Mouse (Mus musculus) heart, adult 8-10 months (tissue): ENCODE results near the gene Il15. TPM values are rescaled to one million over a fixed set of nuclear protein-coding genes. Genes with fewer than 3 reads are reported as not detected.
A peak's percentile ranks its signal among the peaks of the same experiment; 100 is the strongest.

Source experiments
- DNase-seq: peaks from one replicate; pipeline ENCODE4 v3.0.0; 2022; ENCODE audit warnings: low spot score
- total RNA-seq, 4 experiments: library from RNA; stranded (reverse); gene quantifications; 2 replicates each; pipeline ENCODE4 v1.2.4; 2022

Il15 gene
- total RNA-seq, 4 experiments from 2014 or later: 42.2 to 51.6 (median 48.0) TPM

- no peak for DNase-seq
Measured at GRCm38 (mm10) chr8:82361061-82361460, 42.0 kb downstream of the Il15 start.

DNA sequence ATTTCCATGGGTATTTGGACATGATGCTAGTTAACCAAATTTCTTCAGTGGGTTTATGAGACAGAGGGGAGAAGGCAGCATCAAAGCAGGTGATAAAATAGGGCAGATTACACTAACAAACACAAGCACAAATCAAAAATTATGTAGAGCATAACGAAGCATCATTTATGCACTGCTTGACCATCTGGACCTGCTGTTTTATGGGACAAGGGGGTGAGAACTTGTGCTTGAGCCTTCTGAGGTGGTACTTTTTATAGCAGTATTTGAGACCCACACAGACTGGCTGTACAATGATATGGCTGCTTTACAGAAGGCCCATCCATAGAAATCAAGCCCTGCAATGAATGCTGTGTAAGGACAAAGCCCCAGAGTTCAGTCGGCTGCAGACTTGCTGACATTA is 46.9 kb downstream of the Il15 start:
- DNase-seq: no peak

DNA sequence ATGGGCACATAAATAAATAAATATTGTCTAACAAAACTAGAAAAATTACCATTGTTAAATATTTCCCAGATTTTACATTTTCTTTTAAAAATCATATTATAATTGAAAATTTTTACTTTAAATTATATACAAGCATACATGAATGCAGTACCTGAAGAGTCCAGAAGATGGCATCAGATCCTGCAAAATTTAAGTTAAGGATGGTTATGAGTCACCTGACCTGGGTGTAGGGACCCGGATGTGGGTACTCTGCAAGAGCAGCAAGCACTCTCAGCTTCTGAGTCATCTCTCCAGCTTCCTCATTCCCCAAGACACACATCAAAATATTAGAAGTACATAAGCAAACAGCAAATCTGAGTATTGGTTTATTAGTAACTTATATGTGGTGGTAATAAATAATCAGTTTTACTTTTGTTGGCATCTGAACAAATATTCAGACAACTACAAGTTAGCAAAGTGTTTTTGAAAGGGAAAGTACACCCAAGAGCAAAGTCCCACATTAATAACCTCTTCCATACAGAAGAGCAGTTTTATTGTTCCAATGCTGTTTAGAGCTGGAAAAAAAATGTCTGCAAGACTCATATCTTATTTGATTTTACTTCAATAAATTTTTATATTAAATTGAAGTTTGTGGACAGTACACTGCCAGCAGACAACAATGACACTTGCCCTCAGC is 51.6 kb downstream of the Il15 start:
- peak; percentile 24 for DNase-seq

DNA sequence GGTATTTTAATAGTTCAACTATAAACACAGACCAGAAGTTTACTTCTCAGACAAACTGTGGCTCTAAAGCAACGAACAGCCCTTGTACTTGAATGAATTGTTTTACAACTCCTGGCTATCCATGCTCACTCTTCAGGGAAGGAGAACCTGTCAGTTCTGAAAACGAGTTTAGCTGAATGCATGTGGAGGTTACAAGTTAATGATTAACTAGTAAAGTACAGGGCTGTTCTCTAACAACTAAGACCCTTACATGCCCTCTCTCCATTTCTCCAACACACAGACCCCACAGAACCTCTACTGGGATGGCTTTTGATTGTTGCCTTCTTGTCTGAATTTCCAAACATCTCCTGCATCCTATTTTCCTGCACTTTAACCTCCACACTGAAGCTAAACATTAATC is 53.7 kb downstream of the Il15 start:
- no peak for DNase-seq

DNA sequence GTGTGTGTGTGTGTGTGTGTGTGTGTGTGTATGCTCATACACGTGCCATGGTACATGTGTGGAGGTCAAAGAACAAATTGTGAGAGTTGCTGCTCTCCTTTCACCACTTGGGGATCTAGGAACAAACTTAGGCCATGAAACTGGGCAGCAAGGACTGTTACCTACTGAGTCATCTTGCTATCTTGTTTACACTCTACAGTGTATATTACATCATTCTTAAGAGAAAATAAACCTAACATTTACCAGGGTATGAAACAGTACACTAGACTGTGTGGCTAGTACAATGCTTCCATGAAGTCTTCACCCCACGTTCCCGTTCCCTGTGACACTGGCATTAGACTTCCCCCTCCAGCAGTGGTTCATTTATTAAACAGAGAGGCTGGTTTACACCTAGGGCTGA is 56.5 kb downstream of the Il15 start:
- DNase-seq: no peak

- no peak for DNase-seq
Measured at GRCm38 (mm10) chr8:82331675-82332234, 71.3 kb downstream of the Il15 start.

GRCm38 (mm10) chr8:82327986-82328652 is 74.9 kb downstream of the Il15 start:
- DNase-seq: no peak

- no peak for DNase-seq
Measured at GRCm38 (mm10) chr8:82326061-82326460, 77.0 kb downstream of the Il15 start.

DNA sequence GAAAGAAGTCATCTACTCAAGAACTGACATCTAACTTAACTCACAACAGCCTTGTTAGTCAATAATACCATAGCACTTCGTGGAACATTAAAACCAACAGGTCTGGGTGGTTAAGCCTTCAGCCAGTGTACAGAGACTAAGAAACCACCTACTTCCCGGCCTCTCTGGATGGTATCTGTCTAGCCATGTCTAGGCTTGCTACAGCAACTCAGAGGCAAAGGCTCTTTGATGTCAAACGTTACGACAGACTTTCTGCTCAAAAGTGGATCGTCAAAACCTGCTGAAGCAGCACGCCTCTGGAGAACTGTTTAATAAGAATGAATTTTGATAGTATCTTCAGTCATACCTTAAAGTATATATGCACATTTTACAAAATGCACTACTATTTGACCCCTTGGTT is 77.4 kb downstream of the Il15 start:
- no peak for DNase-seq

DNA sequence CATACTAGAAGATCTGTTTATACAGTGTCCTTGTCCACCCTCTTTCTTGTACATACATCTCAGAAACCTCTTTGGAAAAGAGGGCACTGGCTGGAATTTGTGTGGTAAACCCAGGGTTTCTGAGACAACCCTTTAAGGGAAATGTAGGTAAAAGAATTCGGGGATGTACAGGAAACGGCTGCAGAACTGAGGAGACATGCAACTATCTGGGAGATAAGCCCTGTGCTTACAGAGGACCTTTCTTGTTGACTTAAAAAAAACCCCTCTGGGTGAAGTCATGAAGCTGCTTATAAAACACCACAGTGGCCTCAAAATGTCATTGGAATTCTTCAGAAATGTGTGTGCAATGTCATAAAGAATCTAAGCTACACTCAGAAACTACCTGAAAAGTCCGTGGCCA is 85.6 kb downstream of the Il15 start:
- DNase-seq: no peak

DNA sequence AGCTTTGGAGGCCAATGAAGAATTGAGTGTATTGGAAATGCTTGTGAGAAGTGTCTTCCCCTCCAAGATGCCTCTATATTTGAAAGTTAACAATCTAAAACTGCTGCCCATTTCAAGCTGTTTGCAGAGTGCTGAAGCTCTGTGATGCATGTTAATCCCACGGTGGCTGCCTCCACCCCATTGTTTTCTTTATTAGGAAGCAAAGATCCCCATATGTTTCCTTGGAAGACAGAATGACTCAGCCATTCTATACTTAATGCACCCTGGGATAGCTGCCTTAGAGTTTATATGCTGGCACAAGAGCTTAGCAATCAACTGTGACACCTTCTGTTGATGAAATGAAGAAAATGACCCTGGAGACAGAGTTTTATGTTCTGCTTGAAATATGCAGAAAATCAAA is 96.6 kb downstream of the Il15 start:
- no peak for DNase-seq

- no peak for DNase-seq
Measured at GRCm38 (mm10) chr8:82296256-82296655, 106.8 kb downstream of the Il15 start.

GRCm38 (mm10) chr8:82291659-82292058 is 111.4 kb downstream of the Il15 start:
- DNase-seq: no peak

DNA sequence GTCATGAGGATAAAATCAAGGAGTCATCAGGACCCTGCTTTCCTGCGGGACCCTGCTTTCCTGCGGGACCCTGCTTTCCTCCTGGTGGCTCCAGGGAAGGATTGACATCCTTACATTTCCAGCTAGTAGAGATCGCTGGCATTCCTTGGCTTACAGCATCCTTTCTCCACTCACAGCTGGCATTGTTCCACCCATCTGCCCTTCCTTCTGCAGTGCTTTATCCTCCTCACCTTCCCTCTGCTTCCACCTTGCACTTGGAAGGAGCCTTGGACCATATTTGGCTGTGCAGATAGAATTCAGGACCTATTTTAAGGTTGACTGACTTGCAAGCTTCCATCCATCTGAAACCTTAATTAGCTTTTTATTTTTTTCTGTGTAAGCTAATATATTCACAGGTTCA is 117.2 kb downstream of the Il15 start:
- DNase-seq: no peak

DNA sequence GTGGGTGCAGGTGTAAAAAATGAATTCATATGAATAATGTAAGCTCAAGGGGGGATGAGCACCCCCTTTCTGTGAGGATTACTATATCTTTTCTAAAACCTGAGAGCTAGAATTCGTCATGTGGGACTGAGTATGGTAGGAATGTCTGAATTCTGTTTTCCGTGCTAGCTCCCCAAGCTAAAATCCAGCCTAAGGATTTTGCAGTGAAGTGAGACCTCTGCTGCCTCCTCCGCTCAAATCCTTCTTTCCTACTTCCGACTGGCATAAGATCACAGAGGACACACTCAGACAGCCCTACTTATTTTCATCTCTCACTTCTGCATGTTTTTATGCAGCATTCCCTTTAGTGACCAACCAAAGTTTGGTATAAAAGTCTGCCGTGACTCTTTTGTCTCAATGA is 121.0 kb downstream of the Il15 start:
- no peak for DNase-seq
